In the genomic region with DNA sequence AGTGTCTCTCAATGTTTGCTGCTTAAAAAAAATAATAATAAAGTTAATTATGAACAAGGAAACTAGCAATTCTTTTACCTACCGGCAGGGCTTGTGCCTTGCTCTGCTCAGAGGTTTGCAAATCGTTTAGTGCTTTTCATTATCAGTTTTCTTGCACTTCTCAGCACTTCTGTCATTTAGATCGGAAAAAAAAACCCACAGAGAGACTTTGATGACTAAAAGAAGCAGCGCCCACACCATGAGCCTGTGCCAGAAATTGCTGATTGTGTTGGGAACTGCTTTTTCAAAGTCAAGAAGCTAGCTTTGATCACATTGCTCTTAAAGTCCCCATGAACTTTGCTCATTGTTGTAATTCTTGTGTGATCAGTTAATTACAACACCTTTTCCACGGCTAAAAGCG, we compare ENCODE assay signal across 28 mouse cellular contexts.
A peak's percentile ranks its signal among the peaks of the same experiment; 100 is the strongest.
DNase-seq lines count a peak whose midpoint lies in the region; ATAC-seq lines count a peak whose summit lies in the region.
"Had no signal": no experiment of that assay in that cellular context is flagged by ENCODE, and none has a peak within 500 bp of the region (broad histone marks: within the 10 kb centered on the region; RNA-seq: fewer than 3 reads in every experiment).

No protein-coding gene starts in this region.

- H3K4me2 ChIP-seq in midbrain, embryonic 11.5 days: no peak overlapping the region
- H3K4me2 ChIP-seq: heart, embryonic 15.5 days; hindbrain, embryonic 14.5 days; intestine, embryonic 15.5 days; limb, embryonic 15.5 days; lung, embryonic 14.5 days; neural tube, embryonic 13.5 days had no signal

- H3K36me3 ChIP-seq in midbrain, embryonic 11.5 days (ENCODE audit: control insufficient read depth, insufficient read depth, low read length): no peaks in the 10 kb centered on the region
- H3K36me3 ChIP-seq: embryonic facial prominence, embryonic 10.5 days; heart, embryonic 15.5 days; intestine, embryonic 15.5 days; limb, embryonic 15.5 days; neural tube, embryonic 13.5 days had no signal

- H3K27ac ChIP-seq in midbrain, embryonic 11.5 days (ENCODE audit: low read depth, low read length): no peak overlapping the region
- H3K27ac ChIP-seq: embryonic facial prominence, embryonic 10.5 days; heart, embryonic 15.5 days; hindbrain, embryonic 14.5 days; intestine, embryonic 15.5 days; limb, embryonic 15.5 days; liver, embryonic 14.5 days; neural tube, embryonic 13.5 days had no signal

- no peak overlapping the region for H3K4me3 ChIP-seq in midbrain, embryonic 11.5 days (ENCODE audit: low read depth, low read length)
- H3K4me3 ChIP-seq: embryonic facial prominence, embryonic 10.5 days; heart, embryonic 15.5 days; intestine, embryonic 15.5 days; limb, embryonic 15.5 days; megakaryocyte, embryonic 14.5 days; neural tube, embryonic 13.5 days had no signal

- no peaks in the 10 kb centered on the region for H3K27me3 ChIP-seq in midbrain, embryonic 11.5 days (ENCODE audit: control insufficient read depth, insufficient read depth, low read length)
- H3K27me3 ChIP-seq: heart, embryonic 15.5 days; intestine, embryonic 15.5 days; limb, embryonic 15.5 days; megakaryocyte, embryonic 14.5 days; neural tube, embryonic 13.5 days had no signal

- peak; percentile 40 to 55 for DNase-seq in frontal cortex, postnatal 36 days (ENCODE audit: low spot score in 2 of 2)
- DNase-seq in frontal cortex, postnatal 10 days (ENCODE audit: low spot score in 2 of 2): no peak
- peak; percentile 16 to 24 for DNase-seq in left cerebral cortex, postnatal 14 days (ENCODE audit: low spot score in 2 of 2)
- DNase-seq in left cerebral cortex, postnatal 10 days (ENCODE audit: extremely low spot score in 1 of 2, low spot score in 2 of 2): no peak
- no peak for DNase-seq in midbrain, embryonic 11.5 days (ENCODE audit: low spot score, missing footprints)
- DNase-seq in spleen, postnatal 10 days (ENCODE audit: low spot score in 2 of 2): no peak
- DNase-seq: adrenal gland, postnatal 14 days; cerebellum, adult 9-11 months; forebrain, postnatal 0 days; heart, postnatal 4 days; kidney, adult 9 months; kidney, postnatal 14 days; left cerebral cortex, postnatal 4 days; lung, embryonic 14.5 days; lung, postnatal 36 days; midbrain, embryonic 14.5 days; retina, postnatal 1 day; thymus, postnatal 14 days had no signal

- intact Hi-C loops in left cerebral cortex, postnatal 14 days (cut with DNase I): no loop called here
- intact Hi-C loops in left cerebral cortex, postnatal 10 days (cut with DNase I): no loop called here

- ATAC-seq in CD4-positive, CD25-positive, alpha-beta regulatory T cell, adult 4 months: peak; percentile 90
- peak; percentile 87 for ATAC-seq in inflammation-experienced regulatory T-cells, adult 6 months
- no peak for ATAC-seq in midbrain, embryonic 11.5 days (ENCODE audit: low FRiP score)
- ATAC-seq: forebrain, postnatal 0 days; intestine, embryonic 15.5 days had no signal

- WGBS in midbrain, embryonic 11.5 days: 72% methylated on average over 6 of the region's 6 CpGs

- H3K9me3 ChIP-seq in midbrain, embryonic 11.5 days (ENCODE audit: control insufficient read depth, low read length): no peaks in the 10 kb centered on the region
- H3K9me3 ChIP-seq: embryonic facial prominence, embryonic 10.5 days; heart, embryonic 15.5 days; intestine, embryonic 15.5 days; limb, embryonic 15.5 days; megakaryocyte, embryonic 14.5 days; neural tube, embryonic 13.5 days had no signal

- H3K9ac ChIP-seq in midbrain, embryonic 11.5 days (ENCODE audit: low read length): no peak overlapping the region
- H3K9ac ChIP-seq: forebrain, postnatal 0 days; heart, embryonic 15.5 days; hindbrain, embryonic 14.5 days; intestine, embryonic 15.5 days; limb, embryonic 15.5 days; liver, embryonic 14.5 days; lung, embryonic 14.5 days; neural tube, embryonic 13.5 days had no signal

- H3K4me1 ChIP-seq in midbrain, embryonic 11.5 days (ENCODE audit: control insufficient read depth, insufficient read depth, low read length): no peaks in the 10 kb centered on the region
- H3K4me1 ChIP-seq: embryonic facial prominence, embryonic 10.5 days; heart, embryonic 15.5 days; intestine, embryonic 15.5 days; limb, embryonic 15.5 days; neural tube, embryonic 13.5 days had no signal

Comparison
In these comparisons a context has a peak if more than half of its experiments do, and no peak if none do; other contexts are left out.
1. DNase-seq: peak in frontal cortex, postnatal 36 days (2 of 2) and left cerebral cortex, postnatal 14 days (2 of 2); none in frontal cortex, postnatal 10 days (0 of 2), left cerebral cortex, postnatal 10 days (0 of 2), midbrain, embryonic 11.5 days (single experiment) and spleen, postnatal 10 days (0 of 2).